Mouse (Mus musculus) heart, adult 2 months (tissue): Measurements from ENCODE around the gene Pcdh7. TPM values are rescaled to one million over a fixed set of nuclear protein-coding genes. Genes with fewer than 3 reads are reported as not detected.

ENCODE experiments used
- DNase-seq, 2 experiments: peaks; one replicate each; pipeline ENCODE4 v3.0.0; 2021
- H3K27ac ChIP-seq: fragments of 200-600 bp; 2 replicates; pipeline ENCODE4 v1.8.1; 2022
- H3K27me3 ChIP-seq: fragments of 200-500 bp; 2 replicates; pipeline ENCODE4 v1.6.1; 2012; ENCODE audit warnings: mild to moderate bottlenecking, low read length, inconsistent platforms, mixed read lengths; ENCODE audit not compliant: control insufficient read depth, insufficient read depth
- H3K36me3 ChIP-seq: fragments of 200-500 bp; 2 replicates; pipeline ENCODE4 v1.6.1; 2012; ENCODE audit warnings: low read length, inconsistent platforms; ENCODE audit not compliant: control insufficient read depth, insufficient read depth
- H3K4me1 ChIP-seq: fragments of 200-500 bp; 2 replicates; pipeline ENCODE4 v1.6.1; 2011; ENCODE audit warnings: low read length; ENCODE audit not compliant: control insufficient read depth, insufficient read depth
- H3K4me3 ChIP-seq: fragments of 200-600 bp; 2 replicates; pipeline ENCODE4 v1.8.1; 2022
- H3K79me2 ChIP-seq: fragments of 200-500 bp; replicated peaks from 2 replicates; pipeline ENCODE4 v1.6.1; 2012; ENCODE audit warnings: mild to moderate bottlenecking, inconsistent platforms, low read length, moderate library complexity, mixed read lengths; ENCODE audit not compliant: control insufficient read depth, insufficient read depth
- H3K9ac ChIP-seq: fragments of 200-500 bp; 2 replicates; pipeline ENCODE4 v1.6.1; 2012; ENCODE audit warnings: low read depth, mild to moderate bottlenecking, control low read depth, inconsistent platforms, low read length, mixed read lengths
- CTCF ChIP-seq: fragments of 200-600 bp; IDR thresholded peaks from 2 replicates; pipeline ENCODE4 v1.8.1; 2022; ENCODE audit warnings: antibody characterized with exemption, mild to moderate bottlenecking, moderate library complexity
- EP300 ChIP-seq: fragments of 200-500 bp; IDR thresholded peaks from 2 replicates; pipeline ENCODE4 v1.6.1; 2011; ENCODE audit warnings: low read depth, low read length, control low read depth; ENCODE audit not compliant: insufficient read depth
- POLR2A ChIP-seq: fragments of 200-500 bp; IDR thresholded peaks from 2 replicates; pipeline ENCODE4 v1.6.1; 2011; ENCODE audit warnings: mild to moderate bottlenecking, low read depth, low read length, control low read depth; ENCODE audit not compliant: insufficient read depth
- WGBS: fragments of 180-500 bp; shearing (Covaris S2); methylation state at CpG from one replicate; pipeline ENCODE4 v1.1.7; 2018; 5-methylcytosine and 5-hydroxymethylcytosine counted together
- intact Hi-C: fragments of 180-260 bp; cut with DNase I; formaldehyde crosslinking; loops from one replicate; pipeline ENCODE4 v1.15.1; 2025
- polyA plus RNA-seq: library from polyadenylated mRNA; depleted of rRNA; stranded (reverse); fragments of >200 nt; gene quantifications from 2 replicates; pipeline ENCODE4 v1.2.3, GENCODE M21; 2012
- total RNA-seq, 2 experiments: library from RNA; stranded (reverse); gene quantifications; 2 replicates each; pipeline ENCODE4 v1.2.3; 2021

Pcdh7 gene
- total and polyA plus RNA-seq, 3 experiments = 44.0 to 107 (median 82.7) TPM

DNA sequence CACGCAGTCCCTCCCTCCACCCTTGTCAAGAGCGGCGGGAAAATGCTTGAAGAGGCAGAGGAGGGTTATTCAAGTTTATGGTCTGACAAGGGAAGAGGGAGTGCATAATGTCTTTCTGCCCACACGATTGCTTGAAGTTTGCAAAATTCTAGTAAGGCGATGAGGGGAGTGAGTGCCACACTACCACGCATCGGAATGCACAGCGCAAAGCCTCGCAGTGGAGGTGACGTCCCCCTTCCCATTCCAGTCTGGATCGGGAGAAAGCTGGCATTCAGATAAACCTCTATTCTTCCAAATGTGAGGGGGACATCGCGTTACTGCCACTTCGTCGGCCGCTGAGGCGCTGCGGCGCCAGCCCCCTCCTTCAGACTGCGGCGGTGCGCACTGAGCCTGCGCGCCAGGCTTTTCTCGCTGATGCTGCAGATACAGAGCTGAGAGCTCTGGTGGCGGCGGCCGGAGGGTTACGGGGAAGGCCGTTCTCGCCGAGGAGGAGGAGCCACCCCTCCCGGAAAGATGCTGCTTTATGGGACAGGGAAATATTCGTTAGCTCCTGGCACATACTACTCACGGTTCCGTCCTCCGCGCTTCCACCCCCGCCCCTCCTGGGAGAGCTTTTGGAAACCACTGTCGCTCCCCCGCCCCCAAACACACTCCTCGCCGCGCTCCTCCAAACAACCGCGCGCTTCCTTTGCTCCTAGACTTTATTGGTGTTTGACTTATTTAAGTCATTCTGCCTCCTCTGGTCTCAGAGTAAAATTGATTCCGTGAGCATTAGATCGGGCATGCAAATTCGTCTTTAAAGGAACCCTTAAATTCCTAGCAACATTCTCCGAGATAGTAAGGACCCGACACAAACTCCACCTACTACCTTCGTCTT, 2.0 kb upstream of the Pcdh7 start:
- WGBS = under 1% methylated on average over 53 of the region's 53 CpGs
- Histone ChIP-seq H3K27me3 (peaks cover 3% of the 10 kb centered on the region; the same call in 1 of the 2 replicates), H3K27ac (peak overlapping the region; percentile 88), H3K4me1 (no peaks in the 10 kb centered on the region), H3K9ac (peak overlapping the region; percentile 33), H3K79me2 (0 out of 2 replicates have a peak, but pooled peaks cover 2% of the 10 kb centered on the region), H3K4me3 (peak overlapping the region; percentile 64), H3K36me3 (no peaks in the 10 kb centered on the region)
- peak; percentile 46; the same call in 1 of the 2 replicates for TF ChIP-seq POLR2A
- TF ChIP-seq CTCF = no peak
- peak; percentile 72 to 78 for DNase-seq
- intact Hi-C loops = loop anchor here (2.0 to 10.0 kb wide), 4 partner anchors 42 to 1022 kb away; no protein-coding TSS in a partner anchor

DNA sequence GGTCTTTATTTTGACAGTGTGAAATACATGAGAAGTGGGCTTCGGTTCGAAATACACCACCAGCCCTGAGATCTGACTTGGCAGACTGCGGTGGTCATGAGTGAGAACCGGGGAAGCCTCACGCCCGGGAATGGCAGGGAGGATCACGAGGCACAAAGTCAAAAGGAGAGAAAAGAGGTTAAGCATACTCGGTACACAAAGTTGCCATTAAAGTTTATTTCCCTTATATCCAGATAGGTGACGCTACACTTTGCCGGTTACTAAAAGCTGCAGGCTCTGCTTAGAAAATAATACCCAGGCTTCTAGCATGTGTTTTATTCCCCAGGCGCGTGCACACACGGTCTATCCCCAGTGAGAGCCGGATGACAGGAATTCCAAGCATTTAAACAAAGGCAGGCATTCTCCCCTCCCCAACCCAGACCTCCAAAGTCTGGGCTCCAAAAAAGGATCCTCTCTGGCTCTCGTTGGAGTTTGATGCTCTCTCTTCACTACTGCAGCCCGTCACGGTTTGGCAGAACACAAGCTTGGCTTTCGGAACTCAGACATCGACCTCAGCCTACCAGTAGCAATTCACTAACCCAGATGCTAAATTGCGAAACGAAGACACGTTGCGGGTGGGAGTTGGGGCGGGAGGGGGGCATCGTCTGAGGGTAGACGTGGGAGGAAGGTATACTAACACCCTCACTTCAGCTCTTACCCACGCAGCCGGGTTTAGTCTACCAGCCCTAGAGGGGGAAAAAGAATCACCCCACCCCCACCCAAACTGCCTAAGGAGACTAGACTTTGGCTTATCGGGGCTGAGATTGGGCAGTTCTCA, 1.1 kb upstream of the Pcdh7 start:
- under 1% methylated on average over 29 of the region's 29 CpGs for WGBS
- Histone ChIP-seq H3K27me3 (peaks cover 3% of the 10 kb centered on the region; the same call in 1 of the 2 replicates), H3K4me1 (no peaks in the 10 kb centered on the region), H3K27ac (peak overlapping the region; percentile 88), H3K36me3 (no peaks in the 10 kb centered on the region; the same call in 1 of the 2 replicates), H3K79me2 (0 out of 2 replicates have a peak, but pooled peaks cover 2% of the 10 kb centered on the region), H3K4me3 (peak overlapping the region; percentile 64), H3K9ac (peak overlapping the region; percentile 82)
- intact Hi-C loops = loop anchor here (2.0 to 10.0 kb wide), 4 partner anchors 41 to 1021 kb away; no protein-coding TSS in a partner anchor
- peak; percentile 57 to 58 for DNase-seq
- TF ChIP-seq CTCF = peak; percentile 29
- no peak for TF ChIP-seq POLR2A
- TF ChIP-seq EP300 = no peak

DNA sequence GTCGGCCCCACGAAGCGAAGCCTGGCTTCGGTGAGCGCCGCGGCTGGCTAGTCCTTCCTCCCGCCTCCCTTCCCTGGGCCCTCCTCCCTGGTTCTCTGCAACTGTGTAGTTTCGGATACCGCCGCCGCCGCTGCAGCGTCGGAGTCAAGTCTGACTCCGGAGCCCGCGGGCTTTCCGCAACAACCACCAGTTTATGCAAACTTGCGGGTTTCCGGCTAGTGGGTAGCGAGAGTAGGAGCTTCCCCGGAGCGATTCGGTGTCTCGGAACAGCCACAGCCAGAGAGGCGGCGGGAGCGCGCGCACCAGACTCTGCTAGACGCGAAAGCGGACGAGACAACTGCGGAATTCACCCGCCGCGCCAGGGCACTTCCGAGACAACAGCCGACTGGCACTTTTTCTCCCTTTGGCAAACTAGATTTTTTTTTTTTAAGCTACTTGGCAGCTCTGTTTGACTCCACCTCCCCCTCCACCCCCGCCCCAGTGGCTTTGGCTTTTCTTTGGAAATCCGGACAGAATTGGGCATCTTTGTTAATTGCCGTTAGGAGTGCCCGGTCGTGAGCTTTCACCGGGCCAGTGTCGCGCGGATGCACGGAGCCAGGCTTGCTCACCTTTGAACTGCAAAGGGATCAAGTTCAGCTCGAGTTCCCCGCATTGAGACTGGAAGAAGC, 395 bp upstream of the Pcdh7 start:
- Histone ChIP-seq H3K4me1 (no peaks in the 10 kb centered on the region), H3K36me3 (no peaks in the 10 kb centered on the region; the same call in 1 of the 2 replicates), H3K4me3 (peak overlapping the region; percentile 64), H3K27ac (peak overlapping the region; percentile 88), H3K27me3 (peaks cover 3% of the 10 kb centered on the region; the same call in 1 of the 2 replicates), H3K9ac (peak overlapping the region; percentile 82), H3K79me2 (0 out of 2 replicates have a peak, but pooled peaks cover 2% of the 10 kb centered on the region)
- TF ChIP-seq CTCF = no peak
- peak; percentile 41; the same call in 1 of the 2 replicates for TF ChIP-seq POLR2A
- no peak for TF ChIP-seq EP300
- intact Hi-C loops = loop anchor here (2.0 to 10.0 kb wide), 4 partner anchors 40 to 1020 kb away; no protein-coding TSS in a partner anchor
- WGBS = under 1% methylated on average over 53 of the region's 53 CpGs
- peak; percentile 67 to 68 for DNase-seq

DNA sequence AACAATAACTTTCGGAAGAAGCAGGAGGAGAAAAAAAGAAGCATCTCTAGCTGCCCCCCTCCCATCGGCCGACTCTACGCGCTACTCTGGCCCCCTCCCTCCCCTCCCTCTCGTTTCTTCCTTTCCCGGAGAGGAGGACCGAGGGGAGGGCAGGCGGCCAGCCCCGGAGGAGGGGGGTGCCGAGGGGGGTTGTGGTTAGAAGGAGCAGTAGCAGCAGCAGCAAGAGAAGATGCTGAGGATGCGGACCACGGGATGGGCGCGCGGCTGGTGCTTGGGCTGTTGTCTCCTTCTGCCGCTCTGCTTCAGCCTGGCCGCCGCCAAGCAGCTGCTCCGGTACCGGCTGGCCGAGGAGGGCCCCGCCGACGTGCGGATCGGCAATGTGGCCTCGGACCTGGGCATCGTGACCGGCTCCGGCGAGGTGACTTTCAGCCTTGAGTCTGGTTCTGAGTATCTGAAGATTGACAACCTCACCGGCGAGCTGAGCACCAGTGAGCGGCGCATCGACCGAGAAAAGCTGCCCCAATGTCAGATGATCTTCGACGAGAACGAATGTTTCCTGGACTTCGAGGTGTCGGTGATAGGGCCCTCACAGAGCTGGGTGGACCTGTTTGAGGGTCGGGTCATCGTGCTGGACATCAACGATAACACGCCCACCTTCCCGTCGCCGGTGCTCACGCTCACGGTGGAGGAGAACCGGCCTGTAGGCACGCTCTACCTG, 1.3 kb downstream of the Pcdh7 start:
- DNase-seq = peak; percentile 70 to 72

More for the DNA sequence above, 1.3 kb downstream of the Pcdh7 start:
- Histone ChIP-seq H3K27me3 (peaks cover 3% of the 10 kb centered on the region; the same call in 1 of the 2 replicates), H3K79me2 (0 out of 2 replicates have a peak, but pooled peaks cover 2% of the 10 kb centered on the region), H3K9ac (peak overlapping the region; percentile 77), H3K4me1 (no peaks in the 10 kb centered on the region), H3K27ac (peak overlapping the region; percentile 88), H3K36me3 (no peaks in the 10 kb centered on the region; the same call in 1 of the 2 replicates), H3K4me3 (peak overlapping the region; percentile 64)
- TF ChIP-seq POLR2A = 0 out of 2 replicates have a peak, but pooled peaks have one; percentile 32
- TF ChIP-seq EP300 = no peak
- WGBS = 1% methylated on average over 53 of the region's 54 CpGs
- intact Hi-C loops = loop anchor here (5.0 to 10.0 kb wide), 3 partner anchors 38 to 1018 kb away; no protein-coding TSS in a partner anchor
